Mouse (Mus musculus) kidney, postnatal 0 days (tissue): ENCODE measurements around the gene Gtf3c3. TPM values are rescaled to one million over a fixed set of nuclear protein-coding genes. Genes with fewer than 3 reads are reported as not detected.

Source experiments
- ATAC-seq: fragments of 200-750 bp; cut with Nextera tagmentation; replicated peaks from 2 replicates; pipeline ENCODE4 v1.8.0; 2017; ENCODE audit warnings: low read depth, moderate number of reproducible peaks, moderate TSS enrichment, moderate library complexity; ENCODE audit not compliant: low FRiP score
- DNase-seq: peaks from one replicate; pipeline ENCODE4 v3.0.0-alpha.2; 2016; ENCODE audit warnings: low spot score
- H3K27ac ChIP-seq: fragments of 300-500 bp; sonication (generic); 2 replicates; pipeline ENCODE4 v1.5.1; 2014; ENCODE audit warnings: mild to moderate bottlenecking
- H3K27me3 ChIP-seq: fragments of 300-500 bp; sonication (generic); 2 replicates; pipeline ENCODE4 v1.6.1; 2014; ENCODE audit warnings: low read length, mixed read lengths; ENCODE audit not compliant: insufficient read depth
- H3K36me3 ChIP-seq: fragments of 300-500 bp; sonication (generic); 2 replicates; pipeline ENCODE4 v1.6.1; 2014; ENCODE audit warnings: low read length, mixed read lengths; ENCODE audit not compliant: insufficient read depth
- H3K4me1 ChIP-seq: fragments of 300-500 bp; sonication (generic); replicated peaks from 2 replicates; pipeline ENCODE4 v1.6.1; 2014; ENCODE audit warnings: antibody characterized with exemption, low read length, mixed read lengths; ENCODE audit not compliant: insufficient read depth
- H3K4me2 ChIP-seq: fragments of 300-500 bp; sonication (generic); 2 replicates; pipeline ENCODE4 v1.6.1; 2014; ENCODE audit warnings: mild to moderate bottlenecking, low read length, moderate library complexity, mixed read lengths
- H3K4me3 ChIP-seq: fragments of 300-500 bp; sonication (generic); replicated peaks from 2 replicates; pipeline ENCODE4 v1.5.1; 2014; ENCODE audit warnings: low read depth, low read length
- H3K9ac ChIP-seq: fragments of 300-500 bp; sonication (generic); 2 replicates; pipeline ENCODE4 v1.6.1; 2014; ENCODE audit warnings: low read depth, low read length
- H3K9me3 ChIP-seq: fragments of 300-500 bp; sonication (generic); replicated peaks from 2 replicates; pipeline ENCODE4 v1.6.1; 2016; ENCODE audit warnings: low read length, inconsistent platforms, mixed read lengths
- CTCF ChIP-seq: IDR thresholded peaks from 2 replicates; pipeline ENCODE4 v1.5.1; 2016; ENCODE audit warnings: antibody characterized with exemption, low read depth, mild to moderate bottlenecking, moderate library complexity
- WGBS: fragments of 180-500 bp; shearing (Covaris S2); extraction: QIAGEN DNeasy Blood & Tissue Kit; methylation state at CpG from one replicate; pipeline ENCODE4 v1.1.7; 2014; 5-methylcytosine and 5-hydroxymethylcytosine counted together
- polyA plus RNA-seq: library from polyadenylated mRNA; unstranded; fragments of >200 nt; fragmentation: Nextera tagmentation; extraction: Ambion mirVana; gene quantifications from 2 replicates; pipeline ENCODE4 v1.2.1, GENCODE M21; 2015

Gene Gtf3c3
- polyA plus RNA-seq, 1 experiment from 2014 or later: 15.2 TPM

GRCm38 (mm10) chr1:54448833-54449232, 10.1 kb upstream of the Gtf3c3 start:
- 72% methylated on average over 4 of the region's 4 CpGs for WGBS
- no peak for TF ChIP-seq CTCF
- no peak overlapping the region for H3K9ac ChIP-seq

GRCm38 (mm10) chr1:54443641-54444040, 4.9 kb upstream of the Gtf3c3 start:
- Histone ChIP-seq H3K4me2 (no peak overlapping the region), H3K4me1 (no peaks in the 10 kb centered on the region), H3K36me3 (no peaks in the 10 kb centered on the region), H3K27me3 (no peaks in the 10 kb centered on the region), H3K9ac (no peak overlapping the region), H3K27ac (no peak overlapping the region), H3K4me3 (no peak overlapping the region), H3K9me3 (no peaks in the 10 kb centered on the region)
- ATAC-seq (no peak), DNase-seq (no peak)
- WGBS: 61% methylated on average over 7 of the region's 7 CpGs
- TF ChIP-seq CTCF: no peak

More at GRCm38 (mm10) chr1:54448833-54449232, 10.1 kb upstream of the Gtf3c3 start:
- Histone ChIP-seq H3K27me3 (no peaks in the 10 kb centered on the region), H3K9me3 (no peaks in the 10 kb centered on the region), H3K27ac (no peak overlapping the region), H3K4me2 (no peak overlapping the region), H3K4me1 (no peaks in the 10 kb centered on the region), H3K36me3 (no peaks in the 10 kb centered on the region), H3K4me3 (no peak overlapping the region)
- DNase-seq (no peak), ATAC-seq (no peak)

GRCm38 (mm10) chr1:54439080-54439476, 307 bp upstream of the Gtf3c3 start:
- H3K4me1 ChIP-seq: 0 out of 2 replicates have a peak, but pooled peaks cover 2% of the 10 kb centered on the region
- peak overlapping the region; percentile 83 for H3K4me3 ChIP-seq
- H3K4me2 ChIP-seq: peak overlapping the region; percentile 61
- TF ChIP-seq CTCF: no peak
- H3K36me3 ChIP-seq: 0 out of 2 replicates have a peak, but pooled peaks cover 5% of the 10 kb centered on the region
- ATAC-seq (peak; percentile 12; the same call in 1 of the 2 replicates), DNase-seq (peak; percentile 1)
- H3K9ac ChIP-seq: peak overlapping the region; percentile 91
- H3K27me3 ChIP-seq: no peaks in the 10 kb centered on the region
- WGBS: 53% methylated on average over 3 of the region's 3 CpGs
- no peak overlapping the region; the same call in 1 of the 2 replicates for H3K27ac ChIP-seq
- H3K9me3 ChIP-seq: no peaks in the 10 kb centered on the region

- H3K36me3 ChIP-seq: peaks cover 34% of the 10 kb centered on the region; the same call in 1 of the 2 replicates
- H3K4me1 ChIP-seq: no peaks in the 10 kb centered on the region
- no peaks in the 10 kb centered on the region for H3K27me3 ChIP-seq
- 95% methylated on average over 4 of the region's 4 CpGs for WGBS
- no peak overlapping the region for H3K27ac ChIP-seq
- no peak overlapping the region for H3K4me3 ChIP-seq
- ATAC-seq (no peak), DNase-seq (no peak)
- no peak overlapping the region for H3K4me2 ChIP-seq
- H3K9ac ChIP-seq: no peak overlapping the region
- TF ChIP-seq CTCF: no peak
- no peaks in the 10 kb centered on the region for H3K9me3 ChIP-seq
These were observed 16.5 kb downstream of the Gtf3c3 start for GRCm38 (mm10) chr1:54422195-54422750.

GRCm38 (mm10) chr1:54421670-54422069, 17.1 kb downstream of the Gtf3c3 start:
- H3K9ac ChIP-seq: no peak overlapping the region
- H3K36me3 ChIP-seq: peaks cover 34% of the 10 kb centered on the region; the same call in 1 of the 2 replicates
- H3K27ac ChIP-seq: no peak overlapping the region
- 94% methylated on average over 3 of the region's 3 CpGs for WGBS
- H3K4me2 ChIP-seq: no peak overlapping the region
- H3K9me3 ChIP-seq: no peaks in the 10 kb centered on the region
- no peaks in the 10 kb centered on the region for H3K4me1 ChIP-seq
- ATAC-seq (no peak), DNase-seq (no peak)
- H3K27me3 ChIP-seq: no peaks in the 10 kb centered on the region
- no peak overlapping the region for H3K4me3 ChIP-seq
- no peak for TF ChIP-seq CTCF

GRCm38 (mm10) chr1:54402736-54403135, 36.0 kb downstream of the Gtf3c3 start:
- Histone ChIP-seq H3K36me3 (peaks cover 39% of the 10 kb centered on the region), H3K4me3 (no peak overlapping the region), H3K4me2 (no peak overlapping the region), H3K9ac (no peak overlapping the region), H3K4me1 (no peaks in the 10 kb centered on the region), H3K27me3 (no peaks in the 10 kb centered on the region), H3K27ac (no peak overlapping the region), H3K9me3 (no peaks in the 10 kb centered on the region)
- no peak for ATAC-seq
- DNase-seq: no peak
- no peak for TF ChIP-seq CTCF

GRCm38 (mm10) chr1:54384221-54384620, 54.5 kb downstream of the Gtf3c3 start:
- ATAC-seq (no peak), DNase-seq (no peak)
- no peak overlapping the region for H3K4me3 ChIP-seq
- H3K36me3 ChIP-seq: no peaks in the 10 kb centered on the region
- H3K27ac ChIP-seq: no peak overlapping the region
- no peak overlapping the region for H3K9ac ChIP-seq
- no peaks in the 10 kb centered on the region for H3K27me3 ChIP-seq
- no peaks in the 10 kb centered on the region for H3K9me3 ChIP-seq
- H3K4me1 ChIP-seq: no peaks in the 10 kb centered on the region
- TF ChIP-seq CTCF: no peak
- no peak overlapping the region for H3K4me2 ChIP-seq
- WGBS: 54% methylated on average over 1 of the region's 1 CpGs
